Mouse (Mus musculus) intestine, postnatal 0 days (tissue): ENCODE data around the gene Alpi. TPM values are rescaled to one million over a fixed set of nuclear protein-coding genes. Genes with fewer than 3 reads are reported as not detected.
A peak's percentile ranks its signal among the peaks of the same experiment; 100 is the strongest.

Experiments
- ATAC-seq: fragments of 200-750 bp; cut with Nextera tagmentation; 2 replicates; pipeline ENCODE4 v1.8.0; 2017; ENCODE audit warnings: mild to moderate bottlenecking, moderate TSS enrichment, moderate library complexity
- H3K27ac ChIP-seq: fragments of 300-500 bp; sonication (generic); 2 replicates; pipeline ENCODE4 v1.5.1; 2014; ENCODE audit warnings: mild to moderate bottlenecking, low read depth, low read length, moderate library complexity
- H3K27me3 ChIP-seq: fragments of 300-500 bp; sonication (generic); replicated peaks from 2 replicates; pipeline ENCODE4 v1.6.1; 2014; ENCODE audit warnings: low read length, mixed read lengths; ENCODE audit not compliant: control insufficient read depth, insufficient read depth
- H3K36me3 ChIP-seq: fragments of 300-500 bp; sonication (generic); 2 replicates; pipeline ENCODE4 v1.6.1; 2014; ENCODE audit warnings: mild to moderate bottlenecking, moderate library complexity; ENCODE audit not compliant: control insufficient read depth, insufficient read depth
- H3K4me1 ChIP-seq: fragments of 300-500 bp; sonication (generic); replicated peaks from 2 replicates; pipeline ENCODE4 v1.6.1; 2014; ENCODE audit warnings: antibody characterized with exemption, low read length, mixed read lengths; ENCODE audit not compliant: control insufficient read depth, insufficient read depth
- H3K4me2 ChIP-seq: fragments of 300-500 bp; sonication (generic); replicated peaks from 2 replicates; pipeline ENCODE4 v1.6.1; 2014; ENCODE audit warnings: low read depth, mild to moderate bottlenecking, moderate library complexity
- H3K4me3 ChIP-seq: fragments of 300-500 bp; sonication (generic); 2 replicates; pipeline ENCODE4 v1.5.1; 2014; ENCODE audit warnings: low read depth, low read length
- H3K9ac ChIP-seq: fragments of 300-500 bp; sonication (generic); 2 replicates; pipeline ENCODE4 v1.6.1; 2014; ENCODE audit warnings: mild to moderate bottlenecking, low read depth, low read length
- H3K9me3 ChIP-seq: fragments of 300-500 bp; sonication (generic); 2 replicates; pipeline ENCODE4 v1.6.1; 2016; ENCODE audit warnings: mixed run types; ENCODE audit not compliant: control insufficient read depth
- CTCF ChIP-seq: sonication (generic); IDR thresholded peaks from 2 replicates; pipeline ENCODE4 v1.5.1; 2016; ENCODE audit warnings: low read depth, mild to moderate bottlenecking, control low read depth, antibody characterized with exemption, moderate library complexity
- WGBS: fragments of 180-500 bp; shearing (Covaris S2); extraction: QIAGEN DNeasy Blood & Tissue Kit; methylation state at CpG from one replicate; pipeline ENCODE4 v1.1.7; 2014; 5-methylcytosine and 5-hydroxymethylcytosine counted together
- polyA plus RNA-seq: library from polyadenylated mRNA; unstranded; fragments of >200 nt; fragmentation: Nextera tagmentation; extraction: Ambion mirVana; gene quantifications from 2 replicates; pipeline ENCODE4 v1.2.1, GENCODE M21; 2015

Alpi gene
- 1,275 and 1,389 TPM in 2 replicates for polyA plus RNA-seq

DNA sequence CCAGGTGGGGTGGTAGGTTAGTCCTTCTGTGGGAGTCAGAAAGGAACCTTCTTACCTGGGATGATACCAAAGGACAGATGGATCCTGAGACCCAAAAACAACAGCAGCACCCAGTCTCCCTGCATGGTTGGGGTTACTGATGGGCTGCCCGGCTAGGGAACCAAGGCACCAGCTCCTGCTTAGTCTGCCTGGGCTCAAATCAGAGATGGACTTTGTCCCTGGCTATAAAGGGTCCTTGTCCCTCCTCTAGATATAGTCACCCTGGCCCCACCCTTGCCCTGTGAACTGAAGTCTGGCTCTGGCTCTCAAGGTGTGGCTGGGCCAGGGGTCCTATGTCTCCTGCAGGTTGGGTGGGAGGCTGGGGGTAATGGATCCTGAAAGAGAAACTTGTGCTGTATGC lies at the start of gene Alpi:
TSS of gene Alpi (minus strand) at position 196 of the 400 bp plus-strand sequence.
- Histone ChIP-seq H3K4me2 (peak within 1 kb of the TSS; percentile 61), H3K27me3 (no peaks in the 10 kb centered on the region), H3K9me3 (no peaks in the 10 kb centered on the region), H3K4me1 (no peaks in the 10 kb centered on the region), H3K9ac (peak within 1 kb of the TSS; percentile 50), H3K4me3 (peak within 1 kb of the TSS; percentile 35), H3K27ac (peak within 1 kb of the TSS; percentile 92), H3K36me3 (peaks cover 13% of the 10 kb centered on the region)
- peak; percentile 78 for ATAC-seq
- WGBS, result 48% methylated on average over 1 of the region's 1 CpGs
- no peak for TF ChIP-seq CTCF

DNA sequence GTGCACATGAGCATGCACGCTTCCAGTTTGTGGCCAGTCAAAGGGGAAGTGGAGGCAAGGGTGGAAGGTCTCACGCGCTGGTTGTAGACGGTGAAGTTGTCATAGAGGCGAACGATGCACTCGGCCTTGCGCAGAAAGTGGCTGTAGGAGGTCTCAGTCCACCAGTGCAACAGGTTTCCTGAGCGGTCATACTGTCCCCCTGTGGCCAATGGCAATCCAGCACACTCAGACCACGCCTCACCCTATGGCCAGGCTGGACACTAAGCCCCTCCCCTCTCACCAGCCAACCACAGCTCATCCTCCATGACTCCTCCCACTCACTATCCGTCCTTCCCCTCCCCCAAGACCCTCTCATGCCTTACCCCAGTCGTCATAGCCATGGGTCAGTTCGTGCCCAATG lies 48.0 kb upstream of the Alpi start:
- Histone ChIP-seq H3K4me2 (no peak overlapping the region), H3K27ac (no peak overlapping the region), H3K4me3 (no peak overlapping the region), H3K9me3 (no peaks in the 10 kb centered on the region), H3K4me1 (no peaks in the 10 kb centered on the region), H3K9ac (no peak overlapping the region), H3K36me3 (no peaks in the 10 kb centered on the region), H3K27me3 (peaks cover 31% of the 10 kb centered on the region)
- 0 out of 2 replicates have a peak, but pooled peaks have one; percentile 8 for TF ChIP-seq CTCF
- 36% methylated on average over 13 of the region's 13 CpGs for WGBS
- ATAC-seq, result no peak

DNA sequence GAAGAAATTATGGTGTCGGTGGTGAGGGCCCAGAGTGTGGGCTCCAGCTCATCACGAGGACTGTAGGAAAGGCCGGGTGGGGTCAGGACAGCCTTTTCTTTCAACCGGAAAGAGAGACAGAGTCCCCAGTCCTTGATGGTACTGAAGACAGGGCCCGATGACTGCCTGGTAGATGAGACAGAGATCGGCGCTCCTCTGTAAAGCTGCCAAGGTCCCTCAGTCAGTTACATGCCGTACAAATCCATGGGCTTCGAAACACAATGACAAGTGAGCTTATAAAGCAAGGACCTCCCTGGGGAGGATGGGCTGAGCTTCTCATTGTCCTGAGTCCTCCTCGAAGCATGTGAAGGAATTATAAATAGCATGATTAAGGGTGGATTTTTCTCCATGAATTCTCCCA lies 41.7 kb upstream of the Alpi start:
- Histone ChIP-seq H3K4me1 (no peaks in the 10 kb centered on the region), H3K4me3 (no peak overlapping the region), H3K27me3 (no peaks in the 10 kb centered on the region), H3K9me3 (no peaks in the 10 kb centered on the region), H3K36me3 (no peaks in the 10 kb centered on the region), H3K27ac (no peak overlapping the region), H3K9ac (no peak overlapping the region), H3K4me2 (no peak overlapping the region)
- no peak for TF ChIP-seq CTCF
- WGBS, result 69% methylated on average over 10 of the region's 10 CpGs
- ATAC-seq, result no peak

DNA sequence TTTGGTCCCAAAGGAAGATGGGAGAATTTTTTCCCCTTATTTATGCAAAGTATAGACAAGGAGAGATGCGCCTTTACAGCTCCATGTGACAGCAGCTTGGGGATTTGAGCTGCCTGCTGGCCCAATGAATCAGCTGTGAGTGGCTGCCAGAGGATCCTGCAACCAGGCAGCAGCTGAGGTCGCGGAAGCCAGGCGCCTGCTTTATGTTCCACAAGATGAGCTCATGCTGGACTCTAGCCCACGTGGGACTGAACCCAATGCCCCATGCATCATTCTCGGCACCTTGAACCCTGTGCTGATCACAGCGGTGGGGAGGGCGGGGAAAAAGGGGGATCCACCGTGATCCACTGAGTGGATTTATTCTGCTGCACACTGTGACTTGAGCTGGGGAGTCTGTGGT lies 41.0 kb upstream of the Alpi start:
- no peaks in the 10 kb centered on the region for H3K9me3 ChIP-seq
- H3K4me1 ChIP-seq, result no peaks in the 10 kb centered on the region
- WGBS, result 56% methylated on average over 9 of the region's 9 CpGs
- H3K9ac ChIP-seq, result no peak overlapping the region
- no peak overlapping the region for H3K27ac ChIP-seq
- H3K4me3 ChIP-seq, result no peak overlapping the region
- H3K27me3 ChIP-seq, result no peaks in the 10 kb centered on the region
- no peak for TF ChIP-seq CTCF
- 0 out of 2 replicates have a peak, but pooled peaks have one; percentile 10 for ATAC-seq
- no peak overlapping the region for H3K4me2 ChIP-seq
- H3K36me3 ChIP-seq, result no peaks in the 10 kb centered on the region

DNA sequence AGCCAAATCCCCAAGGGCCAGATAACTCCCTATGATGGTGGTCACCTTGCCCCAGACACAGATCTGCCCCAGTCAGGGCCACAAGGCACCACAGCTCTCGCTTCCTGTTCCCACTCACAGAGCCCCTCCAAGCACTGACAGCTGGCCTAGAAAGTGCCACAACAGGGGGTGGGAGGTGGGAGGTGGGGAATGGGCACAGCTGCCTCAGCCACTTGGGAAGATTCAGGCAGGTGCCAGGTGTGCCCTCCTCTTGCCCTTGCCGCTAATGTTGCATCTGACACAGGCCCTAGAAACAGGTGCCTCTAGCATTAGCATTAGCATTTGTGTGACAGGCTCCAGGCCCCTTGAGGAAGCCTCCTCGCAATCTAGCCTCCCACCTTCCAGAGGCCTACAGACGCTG lies 40.1 kb upstream of the Alpi start:
- no peak for TF ChIP-seq CTCF
- no peak overlapping the region for H3K4me3 ChIP-seq
- WGBS, result 88% methylated on average over 4 of the region's 4 CpGs

DNA sequence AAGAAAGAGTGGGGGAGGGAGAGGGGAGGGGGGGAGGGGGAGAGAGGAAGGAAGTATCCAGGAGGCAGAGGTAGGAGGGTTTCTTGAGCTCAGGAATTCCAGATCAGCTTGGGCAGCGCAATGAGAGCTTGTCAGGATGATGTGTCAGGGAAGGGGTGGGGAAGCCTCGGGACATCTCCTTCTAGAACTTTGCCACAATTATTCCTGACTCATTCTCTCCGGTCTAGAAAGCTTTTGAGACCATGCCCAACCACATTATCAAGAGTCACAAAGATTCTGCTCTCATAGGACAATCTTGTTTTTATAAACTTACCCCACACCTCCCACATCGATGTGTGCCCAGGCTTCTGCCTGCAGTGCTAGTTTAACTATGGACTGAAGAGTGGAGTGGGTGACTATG lies 30.4 kb upstream of the Alpi start:
- H3K36me3 ChIP-seq, result no peaks in the 10 kb centered on the region
- peaks cover 17% of the 10 kb centered on the region; the same call in 1 of the 2 replicates for H3K27me3 ChIP-seq
- no peak for TF ChIP-seq CTCF
- H3K9me3 ChIP-seq, result no peaks in the 10 kb centered on the region
- no peak overlapping the region for H3K9ac ChIP-seq
- H3K4me3 ChIP-seq, result no peak overlapping the region
- no peak for ATAC-seq
- no peak overlapping the region for H3K4me2 ChIP-seq
- no peaks in the 10 kb centered on the region for H3K4me1 ChIP-seq
- H3K27ac ChIP-seq, result no peak overlapping the region
- WGBS, result 85% methylated on average over 4 of the region's 4 CpGs

More for the DNA sequence above, 40.1 kb upstream of the Alpi start:
- H3K9me3 ChIP-seq, result no peaks in the 10 kb centered on the region
- H3K9ac ChIP-seq, result no peak overlapping the region
- no peaks in the 10 kb centered on the region for H3K27me3 ChIP-seq
- H3K36me3 ChIP-seq, result no peaks in the 10 kb centered on the region
- no peak for ATAC-seq
- no peaks in the 10 kb centered on the region for H3K4me1 ChIP-seq
- no peak overlapping the region for H3K4me2 ChIP-seq
- H3K27ac ChIP-seq, result no peak overlapping the region
